Mouse (Mus musculus) kidney, adult 2 months (tissue): ENCODE measurements at regions not wholly inside any gene's neighbourhood (a gene's known extent, or its start where the extent isn't known, plus 50 kb on each side); places are given as distances from the start of the nearest gene placed in this dataset.

Source experiments
- CTCF ChIP-seq: fragments of 200-500 bp; conservative IDR thresholded peaks from 2 replicates; pipeline ENCODE4 v1.5.1; 2011; ENCODE audit warnings: low read depth, mild to moderate bottlenecking, control low read depth, low read length, moderate library complexity, mixed read lengths; ENCODE audit not compliant: insufficient read depth, insufficient read length
- POLR2A ChIP-seq: fragments of 200-500 bp; IDR thresholded peaks from one replicate; pipeline ENCODE4 v1.6.1; 2011; ENCODE audit warnings: low read depth, low read length, control low read depth

DNA sequence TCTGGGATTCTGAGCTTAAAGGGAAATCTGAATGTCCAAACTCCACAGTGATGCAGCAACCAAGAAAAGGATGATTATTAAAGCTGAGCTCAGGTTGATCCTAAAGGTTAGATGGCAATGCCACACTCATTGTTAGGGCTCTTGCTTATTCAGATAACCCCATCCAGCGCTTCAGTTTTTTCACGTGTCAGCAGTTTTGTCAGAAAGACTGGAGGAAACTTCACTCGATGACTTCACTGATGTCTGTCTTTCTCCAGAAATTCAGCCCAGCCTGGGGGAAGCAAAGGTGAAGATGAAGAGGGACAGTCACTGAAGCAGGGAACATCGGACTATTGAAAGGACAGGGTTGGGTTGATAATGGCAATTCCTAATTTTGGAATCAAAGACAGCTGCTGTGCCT is 91.4 kb downstream of the Ccdc71l start:
- TF ChIP-seq POLR2A, result no peak
- no peak for TF ChIP-seq CTCF
